Mouse (Mus musculus): ENCODE measurements around the gene Haghl.
A peak's percentile ranks its signal among the peaks of the same experiment; 100 is the strongest.

Haghl gene

GRCm38 (mm10) chr17:25786280-25786679 is 807 bp upstream of the Haghl start, which contains the start of gene Ccdc78:
TSS of gene Ccdc78 (plus strand) at chr17:25786580.
- no peak for DNase-seq

- DNase-seq: no peak
Measured at GRCm38 (mm10) chr17:25783861-25784574, 1.5 kb downstream of the Haghl start.

GRCm38 (mm10) chr17:25783086-25783485 is 2.4 kb downstream of the Haghl start:
- peak; percentile 33 to 68 for DNase-seq

- no peak for DNase-seq
Measured at GRCm38 (mm10) chr17:25781339-25781738, 4.1 kb downstream of the Haghl start.

- DNase-seq: no peak
Measured at GRCm38 (mm10) chr17:25777948-25778347, 7.5 kb downstream of the Haghl start.

- peak; percentile 53 to 67 for DNase-seq
Measured at GRCm38 (mm10) chr17:25775318-25776062, 10.0 kb downstream of the Haghl start.

- peak; percentile 97 to 99 for DNase-seq
Measured at GRCm38 (mm10) chr17:25773549-25774120, 11.8 kb downstream of the Haghl start, which contains the start of gene Narfl. TSS of gene Narfl (plus strand) at chr17:25773776.

- DNase-seq: no peak
Measured at GRCm38 (mm10) chr17:25769331-25769730, 16.1 kb downstream of the Haghl start.

GRCm38 (mm10) chr17:25765886-25766285 is 19.6 kb downstream of the Haghl start:
- no peak for DNase-seq

GRCm38 (mm10) chr17:25762591-25762990 is 22.9 kb downstream of the Haghl start:
- no peak for DNase-seq

- DNase-seq: no peak
Measured at GRCm38 (mm10) chr17:25761561-25761970, 23.9 kb downstream of the Haghl start.

- DNase-seq: no peak
Measured at GRCm38 (mm10) chr17:25760148-25760547, 25.3 kb downstream of the Haghl start.

GRCm38 (mm10) chr17:25757691-25758090 is 27.8 kb downstream of the Haghl start:
- no peak for DNase-seq

GRCm38 (mm10) chr17:25756378-25757242 is 28.9 kb downstream of the Haghl start:
- DNase-seq: no peak

GRCm38 (mm10) chr17:25755627-25756377 is 29.7 kb downstream of the Haghl start:
- no peak for DNase-seq

GRCm38 (mm10) chr17:25755086-25755485 is 30.4 kb downstream of the Haghl start:
- DNase-seq: no peak

GRCm38 (mm10) chr17:25754241-25754640 is 31.2 kb downstream of the Haghl start, which contains the start of gene Msln:
TSS of gene Msln (minus strand) at chr17:25754378.
- no peak for DNase-seq

GRCm38 (mm10) chr17:25751446-25751845 is 34.0 kb downstream of the Haghl start:
- peak; percentile 30 to 66 for DNase-seq

- DNase-seq: no peak
Measured at GRCm38 (mm10) chr17:25749314-25749713, 36.2 kb downstream of the Haghl start.

- no peak for DNase-seq
Measured at GRCm38 (mm10) chr17:25748238-25748637, 37.2 kb downstream of the Haghl start.

- DNase-seq: no peak
Measured at GRCm38 (mm10) chr17:25744311-25744710, 41.2 kb downstream of the Haghl start.

- DNase-seq: no peak
Measured at GRCm38 (mm10) chr17:25743831-25744230, 41.6 kb downstream of the Haghl start.
